Mouse (Mus musculus) kidney, embryonic 15.5 days (tissue): ENCODE measurements around the gene Otop1. TPM values are rescaled to one million over a fixed set of nuclear protein-coding genes. Genes with fewer than 3 reads are reported as not detected.
A peak's percentile ranks its signal among the peaks of the same experiment; 100 is the strongest.

Source experiments
- ATAC-seq: fragments of 200-750 bp; cut with Nextera tagmentation; replicated peaks from 2 replicates; pipeline ENCODE4 v1.8.0; 2017; ENCODE audit warnings: moderate TSS enrichment; ENCODE audit not compliant: low FRiP score
- H3K27ac ChIP-seq: fragments of 300-500 bp; sonication (generic); 2 replicates; pipeline ENCODE4 v1.5.1; 2015; ENCODE audit warnings: mild to moderate bottlenecking, inconsistent platforms
- H3K27me3 ChIP-seq: fragments of 300-500 bp; sonication (generic); 2 replicates; pipeline ENCODE4 v1.6.1; 2015; ENCODE audit warnings: inconsistent platforms
- H3K36me3 ChIP-seq: fragments of 300-500 bp; sonication (generic); 2 replicates; pipeline ENCODE4 v1.6.1; 2015; ENCODE audit warnings: inconsistent platforms
- H3K4me1 ChIP-seq: fragments of 300-500 bp; sonication (generic); 2 replicates; pipeline ENCODE4 v1.6.1; 2015; ENCODE audit warnings: inconsistent platforms
- H3K4me2 ChIP-seq: fragments of 300-500 bp; sonication (generic); 2 replicates; pipeline ENCODE4 v1.6.1; 2015; ENCODE audit warnings: moderate library complexity, mild to moderate bottlenecking, inconsistent platforms
- H3K4me3 ChIP-seq: fragments of 300-500 bp; sonication (generic); replicated peaks from 2 replicates; pipeline ENCODE4 v1.5.1; 2015; ENCODE audit warnings: mild to moderate bottlenecking, inconsistent platforms
- H3K9ac ChIP-seq: fragments of 300-500 bp; sonication (generic); 2 replicates; pipeline ENCODE4 v1.6.1; 2015; ENCODE audit warnings: mild to moderate bottlenecking, inconsistent platforms
- H3K9me3 ChIP-seq: fragments of 300-500 bp; sonication (generic); replicated peaks from 2 replicates; pipeline ENCODE4 v1.6.1; 2016; ENCODE audit warnings: inconsistent platforms
- WGBS: fragments of 180-500 bp; shearing (Covaris S2); methylation state at CpG from one replicate; pipeline ENCODE4 v1.1.7; 2015; ENCODE audit warnings: mixed read lengths; 5-methylcytosine and 5-hydroxymethylcytosine counted together
- polyA plus RNA-seq: library from polyadenylated mRNA; unstranded; fragments of >200 nt; fragmentation: Nextera tagmentation; extraction: Ambion mirVana; gene quantifications from 2 replicates; pipeline ENCODE4 v1.2.1, GENCODE M21; 2015

Gene Otop1
- polyA plus RNA-seq, 1 experiment from 2014 or later = not detected

DNA sequence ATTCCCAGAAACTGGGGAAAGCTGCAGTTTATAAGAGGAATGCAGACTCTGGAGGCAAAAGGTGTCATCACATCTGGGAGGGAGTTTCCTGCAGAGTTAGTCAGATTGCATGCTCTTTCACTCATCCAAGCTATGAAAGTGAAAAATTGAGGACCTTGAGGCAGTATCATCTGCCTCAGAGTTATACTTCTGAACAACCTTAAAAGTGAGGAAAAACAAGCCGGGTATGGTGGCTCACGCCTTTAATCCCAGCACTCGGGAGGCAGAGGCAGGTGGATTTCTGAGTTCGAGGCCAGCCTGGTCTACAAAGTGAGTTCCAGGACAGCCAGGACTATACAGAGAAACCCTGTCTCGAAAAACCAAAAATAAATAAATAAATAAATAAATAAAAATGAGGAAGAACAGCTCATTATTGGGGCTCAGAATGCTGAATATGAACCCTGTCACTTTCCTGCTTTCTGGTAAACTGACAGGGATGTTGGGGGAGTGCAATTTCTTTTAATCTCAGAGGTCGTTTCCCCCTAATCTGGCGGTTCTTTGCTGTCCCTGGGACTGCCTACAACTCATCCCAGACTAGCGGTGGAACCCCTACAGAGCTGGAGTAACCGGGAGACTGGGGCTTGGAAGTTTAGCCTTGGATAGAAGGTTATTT, 16.2 kb upstream of the Otop1 start:
- Histone ChIP-seq H3K4me1 (peaks cover 14% of the 10 kb centered on the region; the same call in 1 of the 2 replicates), H3K36me3 (peaks cover 29% of the 10 kb centered on the region), H3K4me3 (peak overlapping the region; percentile 79), H3K4me2 (peak overlapping the region; percentile 80), H3K9me3 (no peaks in the 10 kb centered on the region), H3K9ac (peak overlapping the region; percentile 76), H3K27ac (peak overlapping the region; percentile 96), H3K27me3 (no peaks in the 10 kb centered on the region)
- 45% methylated on average over 9 of the region's 9 CpGs for WGBS
- ATAC-seq = no peak

DNA sequence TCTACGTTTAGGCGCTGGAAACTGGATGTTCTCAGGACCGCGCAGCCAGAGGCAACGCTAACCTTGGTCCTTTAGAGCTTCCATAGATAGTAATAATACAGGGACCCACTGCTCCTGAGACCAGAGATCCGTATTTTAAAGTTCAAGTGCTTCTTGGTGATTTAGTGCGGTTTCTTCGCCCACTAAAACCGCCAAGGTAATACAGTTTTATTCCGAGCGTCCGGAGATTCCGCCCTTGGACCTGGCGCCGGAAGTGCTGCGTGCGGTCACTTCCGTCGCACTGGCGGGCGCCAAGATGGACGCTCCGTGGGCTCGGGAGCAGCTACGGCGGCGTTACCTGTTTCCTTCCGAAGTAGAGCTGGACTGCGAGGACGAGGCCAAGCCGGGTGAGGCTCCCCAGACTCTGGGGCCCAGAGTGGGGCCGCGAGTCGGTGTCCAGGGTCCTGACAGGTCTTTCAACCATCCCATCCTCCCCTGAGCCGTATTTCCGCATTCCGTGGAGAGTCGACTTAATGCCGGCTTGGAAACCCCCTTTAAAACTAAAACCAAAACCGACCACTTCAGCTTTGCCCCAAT, 15.6 kb upstream of the Otop1 start, which contains the start of gene Tmem128:
Gene Tmem128 (plus strand): TSS at position 79 of the 576 bp plus-strand sequence.
- peak within 1 kb of the TSS; percentile 79 for H3K4me3 ChIP-seq
- H3K27ac ChIP-seq = peak within 1 kb of the TSS; percentile 96
- under 1% methylated on average over 40 of the region's 40 CpGs for WGBS
- ATAC-seq = peak; percentile 61
- H3K9me3 ChIP-seq = no peaks in the 10 kb centered on the region
- H3K36me3 ChIP-seq = peaks cover 35% of the 10 kb centered on the region
- peaks cover 14% of the 10 kb centered on the region; the same call in 1 of the 2 replicates for H3K4me1 ChIP-seq
- H3K27me3 ChIP-seq = no peaks in the 10 kb centered on the region
- peak within 1 kb of the TSS; percentile 80 for H3K4me2 ChIP-seq
- peak within 1 kb of the TSS; percentile 76 for H3K9ac ChIP-seq

DNA sequence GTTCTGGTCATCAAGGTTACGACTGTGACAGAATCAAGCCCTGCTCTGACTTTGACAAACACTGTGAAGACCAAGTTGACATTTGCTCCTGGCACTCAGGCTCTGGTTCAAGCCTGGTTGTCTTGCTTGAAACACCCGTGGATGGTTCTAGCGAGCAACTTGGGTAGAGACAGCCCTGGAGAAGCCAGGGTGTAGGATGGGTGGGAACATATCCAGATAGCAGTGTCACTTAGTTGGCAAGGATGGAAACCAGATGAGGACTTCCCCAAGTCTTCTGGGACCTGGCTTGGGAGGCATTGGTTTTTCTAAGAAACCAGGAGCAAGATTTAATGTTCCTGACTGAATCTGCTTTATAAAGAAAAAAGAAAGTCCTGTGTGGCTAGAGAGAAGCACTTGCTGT, 4.8 kb upstream of the Otop1 start:
- H3K4me3 ChIP-seq = no peak overlapping the region
- WGBS = 92% methylated on average over 3 of the region's 3 CpGs
- no peaks in the 10 kb centered on the region for H3K9me3 ChIP-seq
- no peaks in the 10 kb centered on the region for H3K4me1 ChIP-seq
- ATAC-seq = no peak
- no peak overlapping the region for H3K9ac ChIP-seq
- H3K4me2 ChIP-seq = no peak overlapping the region
- H3K36me3 ChIP-seq = peaks cover 53% of the 10 kb centered on the region
- H3K27me3 ChIP-seq = peaks cover 21% of the 10 kb centered on the region
- H3K27ac ChIP-seq = no peak overlapping the region

DNA sequence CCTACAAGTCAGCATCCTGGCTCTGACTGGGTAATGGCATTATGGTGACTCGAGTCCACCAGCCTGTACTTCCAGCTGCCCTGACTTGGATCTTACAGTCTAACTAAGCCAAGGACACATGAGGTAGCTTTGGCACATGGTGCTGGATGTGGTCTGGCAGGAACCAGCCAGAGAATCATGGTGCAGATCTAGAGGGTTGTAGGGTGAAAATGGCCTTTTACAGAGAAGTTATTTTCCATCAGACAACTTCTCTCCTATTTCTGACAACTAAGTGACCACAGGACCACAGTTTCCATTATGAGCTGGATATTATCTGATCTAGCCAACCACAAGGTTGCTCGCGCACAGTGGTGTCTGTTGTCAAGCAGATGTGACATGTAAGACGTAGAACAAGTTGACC, 1.9 kb upstream of the Otop1 start:
- H3K4me1 ChIP-seq = peaks cover 21% of the 10 kb centered on the region
- H3K9ac ChIP-seq = no peak overlapping the region
- H3K27me3 ChIP-seq = peaks cover 49% of the 10 kb centered on the region
- peaks cover 28% of the 10 kb centered on the region for H3K36me3 ChIP-seq
- H3K9me3 ChIP-seq = no peaks in the 10 kb centered on the region
- no peak overlapping the region for H3K4me3 ChIP-seq
- WGBS = 78% methylated on average over 4 of the region's 4 CpGs
- ATAC-seq = no peak
- H3K4me2 ChIP-seq = no peak overlapping the region
- H3K27ac ChIP-seq = no peak overlapping the region

DNA sequence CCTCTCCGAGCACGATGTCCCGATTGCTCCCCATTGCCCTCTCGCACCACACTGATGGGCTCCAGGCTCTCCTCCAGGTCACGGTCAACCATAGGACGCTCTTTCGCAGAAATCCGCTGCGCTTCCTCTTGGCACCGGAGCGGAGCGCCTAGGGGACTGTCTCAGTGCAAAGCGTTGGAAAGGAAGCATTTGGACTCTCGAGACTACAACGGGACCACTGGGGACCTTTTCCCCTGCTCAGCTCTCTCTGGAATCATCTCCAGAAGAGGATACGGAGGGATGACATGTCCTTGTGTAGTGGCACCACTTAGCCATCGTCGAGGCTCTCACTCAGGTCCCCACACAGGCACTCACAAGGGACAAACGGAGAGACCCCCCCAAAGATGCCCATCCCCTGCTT, 679 bp downstream of the Otop1 start:
- Histone ChIP-seq H3K4me2 (peak overlapping the region; percentile 52), H3K36me3 (peaks cover 4% of the 10 kb centered on the region; the same call in 1 of the 2 replicates), H3K27ac (no peak overlapping the region), H3K4me1 (peaks cover 21% of the 10 kb centered on the region), H3K9me3 (no peaks in the 10 kb centered on the region), H3K4me3 (peak overlapping the region; percentile 32; the same call in 1 of the 2 replicates), H3K27me3 (peaks cover 66% of the 10 kb centered on the region), H3K9ac (no peak overlapping the region)
- no peak for ATAC-seq
- WGBS = 3% methylated on average over 19 of the region's 19 CpGs

DNA sequence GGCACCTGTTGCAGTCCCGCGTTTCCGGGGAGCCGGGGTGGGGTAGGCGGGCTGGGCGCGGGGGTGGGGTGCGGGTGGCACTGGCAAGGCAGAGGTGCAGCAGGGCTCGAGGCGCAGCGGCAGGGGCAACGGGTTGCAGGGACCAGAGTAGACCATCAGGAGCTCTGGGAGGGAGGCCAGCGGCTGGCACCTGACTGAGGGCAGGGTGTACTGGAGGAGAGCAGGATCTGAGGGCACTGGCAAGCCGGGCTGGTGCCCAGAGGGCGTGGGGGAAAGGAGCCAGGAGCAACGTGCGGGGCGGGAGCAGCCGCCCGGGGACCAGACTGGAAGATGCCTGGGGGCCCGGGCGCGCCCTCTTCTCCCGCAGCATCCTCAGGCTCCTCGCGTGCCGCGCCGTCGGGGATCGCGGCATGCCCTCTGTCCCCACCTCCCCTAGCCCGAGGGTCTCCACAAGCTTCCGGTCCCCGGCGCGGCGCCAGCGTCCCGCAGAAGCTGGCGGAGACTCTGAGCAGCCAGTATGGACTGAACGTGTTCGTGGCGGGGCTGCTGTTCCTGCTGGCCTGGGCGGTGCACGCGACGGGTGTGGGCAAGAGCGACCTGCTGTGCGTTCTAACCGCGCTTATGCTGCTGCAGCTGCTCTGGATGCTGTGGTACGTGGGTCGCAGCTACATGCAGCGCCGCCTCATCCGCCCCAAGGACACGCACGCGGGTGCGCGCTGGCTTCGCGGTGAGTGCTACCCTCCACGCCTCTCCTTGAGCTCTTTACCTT, 1.5 kb downstream of the Otop1 start:
- ATAC-seq = 0 out of 2 replicates have a peak, but pooled peaks have one; percentile 38
- Histone ChIP-seq H3K4me2 (peak overlapping the region; percentile 52), H3K4me1 (peaks cover 21% of the 10 kb centered on the region), H3K36me3 (no peaks in the 10 kb centered on the region), H3K4me3 (peak overlapping the region; percentile 32), H3K27me3 (peaks cover 66% of the 10 kb centered on the region), H3K27ac (no peak overlapping the region), H3K9ac (no peak overlapping the region), H3K9me3 (no peaks in the 10 kb centered on the region)
- 3% methylated on average over 63 of the region's 65 CpGs for WGBS

DNA sequence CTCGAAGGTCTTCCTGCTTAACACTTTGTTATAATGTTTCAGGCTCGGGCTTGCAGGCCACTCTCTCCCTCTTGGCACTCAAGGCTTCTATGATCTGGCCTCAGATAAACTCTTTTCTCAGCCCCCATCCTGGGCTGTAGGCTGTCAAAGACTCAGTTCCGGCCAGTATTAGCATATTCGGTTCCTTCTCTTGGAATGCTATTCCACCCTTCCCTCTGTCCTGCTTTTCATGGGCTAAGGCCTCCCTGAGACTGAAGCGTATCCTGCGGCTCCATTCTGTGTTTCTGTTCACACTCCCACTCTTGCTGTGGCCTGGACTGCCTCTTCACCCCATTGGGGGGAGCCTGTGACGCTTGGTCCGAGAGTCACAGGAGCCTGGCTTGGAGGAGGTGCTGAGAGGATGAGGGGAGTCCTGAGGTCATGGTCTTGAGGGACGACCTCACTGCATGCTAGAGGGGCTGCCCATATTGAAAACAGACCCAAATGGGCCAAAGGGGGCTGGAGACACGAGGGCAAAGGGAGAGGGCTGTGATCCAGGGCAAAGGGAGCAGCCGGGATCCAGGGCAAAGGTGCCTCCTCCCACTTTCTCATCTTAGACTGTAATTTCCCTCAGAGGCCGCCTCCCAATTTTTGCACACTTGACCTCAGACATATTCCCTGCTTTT, 2.3 kb downstream of the Otop1 start:
- Histone ChIP-seq H3K4me1 (peaks cover 21% of the 10 kb centered on the region), H3K4me3 (peak overlapping the region; percentile 32; the same call in 1 of the 2 replicates), H3K36me3 (no peaks in the 10 kb centered on the region), H3K9ac (no peak overlapping the region), H3K9me3 (no peaks in the 10 kb centered on the region), H3K27me3 (peaks cover 66% of the 10 kb centered on the region), H3K4me2 (peak overlapping the region; percentile 52), H3K27ac (no peak overlapping the region)
- WGBS = 12% methylated on average over 12 of the region's 12 CpGs
- peak; percentile 29; the same call in 1 of the 2 replicates for ATAC-seq

DNA sequence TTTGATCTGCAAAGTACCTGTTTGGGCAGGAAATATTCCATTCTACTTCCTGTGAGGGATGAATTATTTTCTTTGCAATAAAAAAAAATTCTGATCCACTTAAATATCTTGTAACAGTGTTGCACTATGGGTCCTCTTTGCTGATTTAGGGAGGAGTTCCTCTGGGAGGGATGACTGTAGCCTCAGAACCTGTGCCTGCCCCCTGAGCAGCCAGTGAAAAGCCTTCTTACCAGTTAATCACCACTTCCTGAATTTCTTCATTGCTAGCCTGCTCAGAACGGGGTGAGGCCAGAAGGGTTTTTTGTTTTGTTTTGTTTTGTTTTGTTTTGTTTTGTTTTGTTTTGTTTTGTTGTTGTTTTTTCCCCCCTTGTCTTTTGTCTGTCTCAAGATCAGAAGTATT, 4.3 kb downstream of the Otop1 start:
- no peak for ATAC-seq
- no peak overlapping the region for H3K4me2 ChIP-seq
- no peak overlapping the region for H3K9ac ChIP-seq
- no peak overlapping the region for H3K27ac ChIP-seq
- H3K36me3 ChIP-seq = no peaks in the 10 kb centered on the region
- peaks cover 54% of the 10 kb centered on the region for H3K27me3 ChIP-seq
- H3K9me3 ChIP-seq = no peaks in the 10 kb centered on the region
- 20% methylated on average over 1 of the region's 1 CpGs for WGBS
- peaks cover 21% of the 10 kb centered on the region for H3K4me1 ChIP-seq
- no peak overlapping the region for H3K4me3 ChIP-seq

DNA sequence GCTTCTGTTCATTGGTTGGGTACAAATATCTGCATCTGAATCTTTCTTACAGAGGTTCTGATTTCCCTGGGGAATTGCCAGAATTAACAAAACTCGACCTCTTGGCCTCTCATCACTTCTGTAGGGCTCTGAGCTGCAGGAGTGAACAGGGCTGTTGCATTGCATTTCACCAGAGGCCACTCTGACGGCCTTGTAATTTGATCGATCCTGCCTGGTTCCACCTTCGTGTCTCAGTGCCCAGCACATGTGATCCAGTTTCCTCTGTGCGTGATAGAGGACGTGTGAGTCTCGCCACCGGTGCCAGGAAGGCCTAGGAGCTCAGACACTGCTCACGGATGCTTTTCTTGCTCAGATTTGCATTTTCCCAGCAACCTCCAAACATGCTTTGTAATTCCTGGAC, 10.0 kb downstream of the Otop1 start:
- ATAC-seq = no peak
- Histone ChIP-seq H3K36me3 (no peaks in the 10 kb centered on the region), H3K4me3 (no peak overlapping the region), H3K27me3 (peaks cover under 1% of the 10 kb centered on the region; the same call in 1 of the 2 replicates), H3K9me3 (no peaks in the 10 kb centered on the region), H3K4me2 (no peak overlapping the region), H3K4me1 (no peaks in the 10 kb centered on the region), H3K27ac (no peak overlapping the region), H3K9ac (no peak overlapping the region)
- WGBS = 39% methylated on average over 9 of the region's 9 CpGs

DNA sequence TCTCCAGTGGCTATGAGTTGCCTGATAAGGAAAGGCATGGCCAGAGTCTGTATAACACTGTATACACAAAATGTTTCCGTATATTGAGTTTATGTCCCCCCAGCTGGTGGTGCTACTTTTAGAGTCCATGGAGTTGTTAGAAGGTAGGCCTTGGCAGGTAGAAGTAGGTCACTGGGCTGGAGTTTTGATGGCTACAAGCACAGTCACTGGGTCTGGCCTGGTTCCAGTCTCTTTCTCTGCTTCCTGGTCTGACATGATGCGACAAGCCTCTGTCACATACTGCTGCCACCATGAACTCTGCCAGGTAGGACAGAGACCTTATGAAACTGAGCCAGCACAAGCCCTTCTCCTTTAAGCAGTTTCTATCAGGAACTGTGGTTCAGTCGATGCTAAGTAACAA, 12.7 kb downstream of the Otop1 start:
- no peak for ATAC-seq
- 92% methylated on average over 3 of the region's 3 CpGs for WGBS
- H3K27me3 ChIP-seq = no peaks in the 10 kb centered on the region
- H3K27ac ChIP-seq = no peak overlapping the region
- no peak overlapping the region for H3K9ac ChIP-seq
- no peaks in the 10 kb centered on the region for H3K36me3 ChIP-seq
- H3K4me3 ChIP-seq = no peak overlapping the region
- H3K4me1 ChIP-seq = no peaks in the 10 kb centered on the region
- no peak overlapping the region for H3K4me2 ChIP-seq
- H3K9me3 ChIP-seq = no peaks in the 10 kb centered on the region

DNA sequence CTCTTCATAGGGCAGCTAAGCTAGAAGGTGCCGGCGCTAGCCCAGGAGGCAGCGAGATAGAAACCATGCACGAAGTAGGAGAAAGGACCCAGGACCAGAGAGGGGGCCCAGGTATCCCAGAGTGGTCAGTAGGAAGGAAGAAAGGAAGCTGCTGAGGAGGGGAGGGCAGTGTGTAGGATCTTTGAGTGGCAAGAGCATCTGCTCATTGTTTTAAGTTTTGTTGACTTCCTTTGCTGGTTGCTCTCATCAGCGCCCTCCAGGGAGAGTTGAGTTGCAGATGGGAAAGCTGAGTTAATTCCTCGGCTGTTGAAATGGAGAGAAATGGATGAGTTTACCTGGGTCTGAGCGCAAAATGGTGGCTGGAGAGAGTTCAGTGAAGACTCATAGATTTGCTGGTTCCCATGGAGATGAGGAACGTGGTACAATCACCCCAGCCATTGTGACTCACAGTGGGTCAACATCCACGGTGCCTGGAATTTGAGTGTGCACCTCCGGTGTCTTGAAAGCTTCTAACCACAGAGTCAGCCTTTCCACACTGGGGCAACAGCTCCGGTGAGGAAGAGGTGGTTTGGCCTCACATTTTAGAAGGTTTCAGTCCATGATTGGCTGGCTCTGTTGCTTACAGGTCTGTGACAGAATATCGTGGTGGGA, 26.1 kb downstream of the Otop1 start:
- H3K9me3 ChIP-seq = no peaks in the 10 kb centered on the region
- no peaks in the 10 kb centered on the region for H3K27me3 ChIP-seq
- no peak overlapping the region for H3K4me3 ChIP-seq
- no peak overlapping the region for H3K9ac ChIP-seq
- no peak overlapping the region for H3K27ac ChIP-seq
- H3K4me1 ChIP-seq = no peaks in the 10 kb centered on the region
- no peak for ATAC-seq
- H3K4me2 ChIP-seq = no peak overlapping the region
- H3K36me3 ChIP-seq = no peaks in the 10 kb centered on the region
- WGBS = 89% methylated on average over 12 of the region's 12 CpGs
